Mouse (Mus musculus) cerebellum, adult 2 months (tissue): ENCODE measurements around the gene Lgals9.

Experiments
- CTCF ChIP-seq: fragments of 200-500 bp; IDR thresholded peaks from 2 replicates; pipeline ENCODE4 v1.5.1; 2011; ENCODE audit warnings: low read depth, mild to moderate bottlenecking, control low read depth, low read length, moderate library complexity, borderline replicate concordance; ENCODE audit not compliant: insufficient read depth
- POLR2A ChIP-seq: fragments of 200-500 bp; IDR thresholded peaks from 2 replicates; pipeline ENCODE4 v1.6.1; 2011; ENCODE audit warnings: low read length, control low read depth, borderline replicate concordance; ENCODE audit not compliant: insufficient read depth

GRCm38 (mm10) chr11:78929345-78929744, 55.4 kb downstream of the Lgals9 start:
- no peak for TF ChIP-seq POLR2A
- no peak for TF ChIP-seq CTCF
